Comparison of ENCODE assay signal across 7 mouse cellular contexts in genomic region chr7:62572316-62572715, GRCm38 (mm10).
A peak's percentile ranks its signal among the peaks of the same experiment; 100 is the strongest.
DNase-seq lines count a peak whose midpoint lies in the region; TF ChIP-seq lines count a peak whose summit lies in the region.
"Not testable (repeated sequence)": the region's sequence is repeated elsewhere in the genome, so short reads cannot be mapped to it uniquely, and the experiment has no call there.

No protein-coding gene starts in this region.

- not testable (repeated sequence) for TF ChIP-seq CTCF in CH12.LX (conservative IDR thresholded peaks at IDR 0.05 in 1 of 2, IDR thresholded peaks at IDR 0.05 in 1 of 2; ENCODE audit: low read depth in 2 of 2, low read length in 2 of 2); MEL (IDR thresholded peaks at IDR 0.05 in 2 of 3, conservative IDR thresholded peaks at IDR 0.05 in 1 of 3; ENCODE audit: control insufficient read depth in 1 of 3, insufficient read depth in 1 of 3, low read depth in 2 of 3, low read length in 3 of 3, poor library complexity in 1 of 3, severe bottlenecking in 1 of 3)

- dilution Hi-C loops in CH12.LX (cut with MboI; ENCODE audit: extremely low pct_ligation_motif_present, extremely low pct_unique_long_range_greater_than_20kb, low sequenced_read_pairs): not testable (repeated sequence)

- H3K79me2 ChIP-seq in CH12.LX (replicated peaks; ENCODE audit: control insufficient read depth, extremely low read depth, insufficient read depth, poor library complexity, severe bottlenecking); MEL (ENCODE audit: control insufficient read depth, insufficient read depth, low read length, poor library complexity); myocyte (ENCODE audit: control insufficient read depth, insufficient read depth): not testable (repeated sequence)

- H3K27ac ChIP-seq in CH12.LX (ENCODE audit: insufficient read depth, low read depth): not testable (repeated sequence)
- peak overlapping the region; percentile 94 for H3K27ac ChIP-seq in MEL (ENCODE audit: control insufficient read depth, low read depth, low read length)

- not testable (repeated sequence) for TF ChIP-seq EP300 in CH12.LX (IDR thresholded peaks at IDR 0.05; ENCODE audit: low read length); MEL (IDR thresholded peaks at IDR 0.05; ENCODE audit: low read depth in 1 of 2, low read length in 2 of 2)

- TF ChIP-seq POLR2A in CH12.LX (IDR thresholded peaks at IDR 0.05; ENCODE audit: low read depth, low read length); myocyte (IDR thresholded peaks at IDR 0.05; ENCODE audit: insufficient read length, low read depth): not testable (repeated sequence)
- peak; percentile 31 to 64; a peak in 2 of 4 replicates for TF ChIP-seq POLR2A in MEL (IDR thresholded peaks at IDR 0.05; ENCODE audit: control insufficient read depth in 1 of 2, insufficient read depth in 1 of 2, low read depth in 1 of 2, low read length in 2 of 2, poor library complexity in 1 of 2)

- H3K4me2 ChIP-seq in CH12.LX (ENCODE audit: insufficient read depth, low read depth, poor library complexity, severe bottlenecking): not testable (repeated sequence)
- peak overlapping the region; percentile 34 for H3K4me2 ChIP-seq in myocyte (ENCODE audit: low read depth)

- not testable (repeated sequence) for H3K4me1 ChIP-seq in CH12.LX (ENCODE audit: control insufficient read depth in 1 of 2, insufficient read depth in 2 of 2); MEL (ENCODE audit: control insufficient read depth in 1 of 2, insufficient read depth in 2 of 2, low read length in 2 of 2)

- peak overlapping the region in 2 of 3 experiments; percentile 20 to 31 for H3K4me3 ChIP-seq in CH12.LX (replicated peaks in 1 of 3; ENCODE audit: low read depth in 2 of 3, low read length in 2 of 3, poor library complexity in 1 of 3)
- peak overlapping the region; percentile 87 to 91 for H3K4me3 ChIP-seq in MEL (ENCODE audit: control insufficient read depth in 1 of 2, insufficient read depth in 1 of 2, low read depth in 2 of 2, low read length in 2 of 2)
- peak overlapping the region; percentile 11 for H3K4me3 ChIP-seq in myocyte

- not testable (repeated sequence) for H3K36me3 ChIP-seq in CH12.LX (replicated peaks in 1 of 2; ENCODE audit: control insufficient read depth in 1 of 2, insufficient read depth in 1 of 2, low read length in 1 of 2); MEL (ENCODE audit: control insufficient read depth in 1 of 2, insufficient read depth in 2 of 2, low read length in 2 of 2); myocyte (ENCODE audit: control insufficient read depth, insufficient read depth)

- in situ Hi-C loops in CH12.LX (cut with MboI; ENCODE audit: low pct_ligation_motif_present, low pct_unique_long_range_greater_than_20kb, low sequenced_read_pairs): not testable (repeated sequence)

- not testable (repeated sequence) for H3K27me3 ChIP-seq in CH12.LX (replicated peaks); MEL (ENCODE audit: control insufficient read depth in 1 of 2, insufficient read depth in 2 of 2, low read length in 2 of 2); myocyte (ENCODE audit: control insufficient read depth, insufficient read depth, insufficient read length)

- TF ChIP-seq RAD21 in CH12.LX (IDR thresholded peaks at IDR 0.05; ENCODE audit: low read depth, low read length); MEL (IDR thresholded peaks at IDR 0.05; ENCODE audit: low read depth, low read length): not testable (repeated sequence)

- H3K9me3 ChIP-seq in CH12.LX (replicated peaks; ENCODE audit: low read length); MEL (replicated peaks; ENCODE audit: insufficient read depth, low read length): not testable (repeated sequence)

- DNase-seq in 416B (ENCODE audit: low read depth) (peak; percentile 29), A20 (ENCODE audit: low read depth, low spot score) (peak; percentile 6), CH12.LX (ENCODE audit: extremely low read depth) (peak; percentile 43), MEL (ENCODE audit: low read depth, low spot score) (peak; percentile 76), MEL-GATA-1-ER (ENCODE audit: extremely low read depth, low read depth) (peak; percentile 70)
- DNase-seq in heart, adult 11 months: peak; percentile 76

- not testable (repeated sequence) for H3K9ac ChIP-seq in CH12.LX (ENCODE audit: insufficient read depth, low read depth)
- peak overlapping the region; percentile 74 for H3K9ac ChIP-seq in MEL (ENCODE audit: control insufficient read depth, low read depth, low read length, poor library complexity, severe bottlenecking)

- not testable (repeated sequence) for H3ac ChIP-seq in myocyte (ENCODE audit: control insufficient read depth, insufficient read length)

TF ChIP-seq in MEL, 35 proteins besides CTCF, POLR2A, EP300 and RAD21:
- TF ChIP-seq TBP (IDR thresholded peaks at IDR 0.05; ENCODE audit: low read depth, low read length) (peak; percentile 89), NELFE (IDR thresholded peaks at IDR 0.05; ENCODE audit: low read depth, low read length) (peak; percentile 58), NRF1 (IDR thresholded peaks at IDR 0.05; ENCODE audit: insufficient read depth, low read depth, low read length, poor library complexity, severe bottlenecking) (peak; percentile 59)

Comparison
In these comparisons a context has a peak if more than half of its experiments do, and no peak if none do; other contexts are left out.
1. DNase-seq: peak in every context shown above with its lines; median percentile 76 in MEL; 76 in heart, adult 11 months; 70 in MEL-GATA-1-ER; 43 in CH12.LX; 29 in 416B; 6 in A20.
2. H3K4me3 ChIP-seq: peak in every context shown above with its lines; median percentile 89 in MEL; 26 in CH12.LX; 11 in myocyte.